8 mouse cellular contexts compared by ENCODE assay signal in the genomic region with DNA sequence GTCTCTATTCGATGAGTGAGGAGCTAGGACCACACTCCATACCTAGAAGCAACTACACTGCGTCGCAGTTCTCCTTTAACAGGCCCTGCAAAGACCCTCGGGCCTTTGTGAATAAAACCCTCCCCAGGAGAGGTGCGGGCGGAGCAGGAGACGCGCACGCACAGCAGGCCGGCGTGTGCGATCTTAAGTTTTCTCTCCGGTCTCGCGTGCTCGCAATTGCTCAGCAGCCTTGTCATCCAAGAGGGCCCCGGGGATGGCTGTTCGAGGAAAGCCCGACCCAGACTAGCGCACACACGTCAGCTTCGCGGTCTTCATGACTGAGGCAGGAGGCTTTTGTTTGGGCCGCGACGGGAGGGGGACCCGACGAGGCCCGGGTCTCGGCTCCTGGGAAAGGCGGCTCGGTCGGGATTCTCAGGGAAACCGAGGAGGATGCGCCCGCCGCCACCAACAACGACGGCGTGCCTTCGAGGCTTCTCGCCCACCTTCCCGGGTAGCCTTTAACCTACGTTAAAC. TPM values are rescaled to one million over a fixed set of nuclear protein-coding genes. Genes with fewer than 3 reads are reported as not detected.
DNase-seq lines count a peak whose midpoint lies in the region; ATAC-seq lines count a peak whose summit lies in the region.

No protein-coding gene starts in this region.

- no peaks in the 10 kb centered on the region for H3K9me3 ChIP-seq in forebrain, embryonic 16.5 days (ENCODE audit: control insufficient read depth, low read length)
- H3K9me3 ChIP-seq in intestine, embryonic 16.5 days (ENCODE audit: control insufficient read depth, low read length): no peaks in the 10 kb centered on the region
- H3K9me3 ChIP-seq in midbrain, embryonic 15.5 days: no peaks in the 10 kb centered on the region

- ATAC-seq in forebrain, embryonic 16.5 days: peak; percentile 60
- ATAC-seq in intestine, embryonic 16.5 days: peak; percentile 59
- ATAC-seq in midbrain, embryonic 15.5 days (replicated peaks): peak; percentile 79

- H3K36me3 ChIP-seq in forebrain, embryonic 16.5 days (ENCODE audit: control insufficient read depth, insufficient read depth): no peaks in the 10 kb centered on the region
- no peaks in the 10 kb centered on the region for H3K36me3 ChIP-seq in intestine, embryonic 16.5 days (ENCODE audit: control insufficient read depth, insufficient read depth, low read length)
- no peaks in the 10 kb centered on the region for H3K36me3 ChIP-seq in midbrain, embryonic 15.5 days (replicated peaks)

- DNase-seq in urinary bladder, postnatal 14 days (ENCODE audit: low spot score): peak; percentile 49
- no peak for DNase-seq in urinary bladder, postnatal 10 days (ENCODE audit: low spot score)
- peak; percentile 83 for DNase-seq in brain, adult 2 months (ENCODE audit: low read depth, low spot score)
- peak; percentile 56 for DNase-seq in liver
- peak; percentile 71 for DNase-seq in thymus, postnatal 4 days

- H3K9ac ChIP-seq in forebrain, embryonic 16.5 days (replicated peaks; ENCODE audit: low read depth, low read length): peak overlapping the region; percentile 93
- peak overlapping the region; percentile 97 for H3K9ac ChIP-seq in intestine, embryonic 16.5 days (ENCODE audit: low read depth, low read length)
- peak overlapping the region; percentile 89 for H3K9ac ChIP-seq in midbrain, embryonic 15.5 days

- no peaks in the 10 kb centered on the region for H3K27me3 ChIP-seq in forebrain, embryonic 16.5 days (replicated peaks; ENCODE audit: control insufficient read depth, insufficient read depth, low read length)
- H3K27me3 ChIP-seq in intestine, embryonic 16.5 days (replicated peaks; ENCODE audit: control insufficient read depth, insufficient read depth, low read length): no peaks in the 10 kb centered on the region
- H3K27me3 ChIP-seq in midbrain, embryonic 15.5 days (replicated peaks): no peaks in the 10 kb centered on the region

- 0% methylated on average over 44 of the region's 44 CpGs for WGBS in forebrain, embryonic 16.5 days
- under 1% methylated on average over 44 of the region's 44 CpGs for WGBS in intestine, embryonic 16.5 days
- WGBS in midbrain, embryonic 15.5 days: 0% methylated on average over 44 of the region's 44 CpGs

- peak overlapping the region; percentile 96 for H3K4me3 ChIP-seq in forebrain, embryonic 16.5 days (replicated peaks; ENCODE audit: low read length)
- H3K4me3 ChIP-seq in intestine, embryonic 16.5 days (ENCODE audit: low read length): peak overlapping the region; percentile 62
- H3K4me3 ChIP-seq in midbrain, embryonic 15.5 days: peak overlapping the region; percentile 90

- H3K4me2 ChIP-seq in forebrain, embryonic 16.5 days (ENCODE audit: low read length): peak overlapping the region; percentile 86
- H3K4me2 ChIP-seq in intestine, embryonic 16.5 days (ENCODE audit: low read depth, low read length): peak overlapping the region; percentile 75
- peak overlapping the region; percentile 76 for H3K4me2 ChIP-seq in midbrain, embryonic 15.5 days

- H3K4me1 ChIP-seq in forebrain, embryonic 16.5 days (replicated peaks; ENCODE audit: control insufficient read depth, insufficient read depth, low read length): peaks cover 10% of the 10 kb centered on the region
- peaks cover 9% of the 10 kb centered on the region for H3K4me1 ChIP-seq in intestine, embryonic 16.5 days (ENCODE audit: control insufficient read depth, insufficient read depth, low read length)
- H3K4me1 ChIP-seq in midbrain, embryonic 15.5 days: peaks cover 10% of the 10 kb centered on the region

- H3K27ac ChIP-seq in forebrain, embryonic 16.5 days (ENCODE audit: low read length): peak overlapping the region; percentile 98
- peak overlapping the region; percentile 97 for H3K27ac ChIP-seq in intestine, embryonic 16.5 days (ENCODE audit: low read length)
- peak overlapping the region; percentile 99 for H3K27ac ChIP-seq in midbrain, embryonic 15.5 days

RNA-seq across cellular contexts. Expression of a gene that starts 0.5 kb away (rescaled TPM):
- polyA plus RNA-seq in forebrain, embryonic 16.5 days (2015; fragmentation: Nextera tagmentation; extraction: Ambion mirVana): 13.5 and 15.4 TPM in 2 replicates
- polyA plus RNA-seq in intestine, embryonic 16.5 days (2015; fragmentation: Nextera tagmentation; extraction: Ambion mirVana): 4.2 and 4.3 TPM in 2 replicates
- polyA plus RNA-seq in midbrain, embryonic 15.5 days (2015; fragmentation: Nextera tagmentation; extraction: Ambion mirVana): 9.6 and 9.8 TPM in 2 replicates
